Mouse (Mus musculus): Measurements from ENCODE around the gene Crls1.

GRCm38 (mm10) chr2:132898211-132898610, 51.7 kb downstream of the Crls1 start:
- TF ChIP-seq CTCF (IDR thresholded peaks at IDR 0.05; ENCODE audit: insufficient read depth, low read depth, low read length) (no peak), POLR2A (IDR thresholded peaks at IDR 0.05; ENCODE audit: insufficient read depth, low read depth, low read length) (no peak)

Data from olfactory bulb, adult 2 months (tissue).